Mouse (Mus musculus) hindbrain, embryonic 10.5 days (tissue): Measurements from ENCODE around the gene Edc4. TPM values are rescaled to one million over a fixed set of nuclear protein-coding genes. Genes with fewer than 3 reads are reported as not detected.

Source experiments
- DNase-seq: peaks from one replicate; pipeline ENCODE4 v3.0.0-alpha.2; 2017; ENCODE audit warnings: low spot score
- H3K27ac ChIP-seq: fragments of 300-500 bp; sonication (generic); 2 replicates; pipeline ENCODE4 v1.5.1; 2016; ENCODE audit warnings: mild to moderate bottlenecking, moderate library complexity
- H3K27me3 ChIP-seq: fragments of 300-500 bp; sonication (generic); 2 replicates; pipeline ENCODE4 v1.6.1; 2016; ENCODE audit warnings: mild to moderate bottlenecking; ENCODE audit not compliant: poor library complexity, insufficient read depth, severe bottlenecking
- H3K36me3 ChIP-seq: fragments of 300-500 bp; sonication (generic); 2 replicates; pipeline ENCODE4 v1.6.1; 2016; ENCODE audit warnings: mild to moderate bottlenecking, moderate library complexity
- H3K4me1 ChIP-seq: fragments of 300-500 bp; sonication (generic); replicated peaks from 2 replicates; pipeline ENCODE4 v1.6.1; 2016; ENCODE audit warnings: mild to moderate bottlenecking
- H3K4me3 ChIP-seq: fragments of 300-500 bp; sonication (generic); 2 replicates; pipeline ENCODE4 v1.5.1; 2016; ENCODE audit warnings: mild to moderate bottlenecking, moderate library complexity
- H3K9me3 ChIP-seq: fragments of 300-500 bp; sonication (generic); 2 replicates; pipeline ENCODE4 v1.6.1; 2016; ENCODE audit warnings: mild to moderate bottlenecking, moderate library complexity
- WGBS: fragments of 180-500 bp; shearing (Covaris S2); methylation state at CpG from one replicate; pipeline ENCODE4 v1.1.7; 2016; 5-methylcytosine and 5-hydroxymethylcytosine counted together
- polyA plus RNA-seq: library from polyadenylated mRNA; unstranded; fragments of >200 nt; fragmentation: Nextera tagmentation; extraction: Ambion mirVana; gene quantifications from 2 replicates; pipeline ENCODE4 v1.2.1, GENCODE M21; 2016

Edc4 gene
- polyA plus RNA-seq, 1 experiment from 2014 or later = 75.8 TPM

DNA sequence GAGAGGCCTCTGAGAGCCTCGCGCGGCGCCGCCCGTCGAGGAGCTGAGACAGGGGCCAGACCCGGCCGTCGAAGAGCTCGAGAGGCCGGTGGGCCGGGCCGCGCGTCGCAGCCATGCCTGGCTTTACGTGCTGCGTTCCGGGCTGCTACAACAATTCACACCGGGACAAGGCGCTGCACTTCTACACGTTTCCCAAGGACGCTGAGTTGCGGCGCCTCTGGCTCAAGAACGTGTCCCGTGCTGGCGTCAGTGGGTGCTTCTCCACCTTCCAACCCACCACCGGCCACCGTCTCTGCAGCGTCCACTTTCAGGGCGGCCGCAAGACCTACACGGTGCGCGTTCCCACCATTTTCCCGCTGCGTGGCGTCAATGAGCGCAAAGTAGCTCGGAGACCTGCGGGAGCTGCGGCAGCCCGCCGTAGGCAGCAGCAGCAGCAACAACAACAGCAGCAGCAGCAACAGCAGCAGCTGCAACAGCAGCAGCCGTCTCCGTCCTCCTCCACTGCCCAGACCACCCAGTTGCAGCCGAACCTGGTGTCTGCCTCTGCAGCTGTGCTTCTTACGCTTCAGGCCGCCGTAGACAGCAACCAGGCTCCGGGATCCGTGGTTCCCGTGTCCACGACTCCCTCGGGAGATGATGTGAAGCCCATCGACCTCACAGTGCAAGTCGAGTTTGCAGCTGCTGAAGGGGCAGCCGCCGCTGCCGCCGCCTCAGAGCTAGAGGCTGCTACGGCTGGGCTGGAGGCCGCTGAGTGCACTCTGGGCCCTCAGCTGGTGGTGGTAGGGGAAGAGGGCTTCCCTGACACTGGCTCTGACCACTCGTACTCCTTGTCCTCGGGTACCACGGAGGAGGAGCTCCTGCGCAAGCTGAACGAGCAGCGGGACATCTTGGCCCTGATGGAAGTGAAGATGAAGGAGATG lies 25.2 kb upstream of the Edc4 start:
- WGBS = under 1% methylated on average over 71 of the region's 71 CpGs
- no peak for DNase-seq
- H3K4me1 ChIP-seq = peaks cover 66% of the 10 kb centered on the region

DNA sequence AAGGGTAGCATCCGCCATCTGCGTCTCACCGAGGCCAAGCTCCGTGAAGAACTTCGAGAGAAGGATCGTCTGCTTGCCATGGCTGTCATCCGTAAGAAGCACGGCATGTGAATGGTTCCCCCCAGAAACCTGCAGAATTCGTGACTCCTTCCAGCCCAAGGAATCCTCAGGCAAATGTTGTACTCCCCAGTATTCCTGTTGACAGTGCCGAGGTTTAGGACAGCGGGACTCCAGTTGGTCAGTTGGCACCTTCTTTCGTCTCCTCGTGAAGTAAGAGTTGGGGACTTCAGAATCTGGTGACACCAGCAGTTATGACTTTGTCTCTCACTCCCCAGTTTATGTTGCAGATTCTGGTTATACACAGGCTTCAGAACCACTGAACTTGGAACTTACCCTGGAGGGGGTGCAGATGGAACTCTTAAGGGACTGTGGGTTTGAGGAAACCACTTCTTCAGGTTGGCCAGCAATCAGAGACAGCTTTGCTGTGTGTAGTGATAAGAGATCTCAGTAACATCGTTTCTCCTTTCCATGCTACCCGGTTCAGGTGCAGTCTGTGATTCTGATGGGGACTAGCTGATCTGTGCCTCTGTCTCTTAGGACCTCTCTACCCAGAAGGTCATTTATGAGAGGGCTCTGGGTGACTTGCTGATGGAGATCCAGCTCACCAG lies 24.4 kb upstream of the Edc4 start:
- WGBS = 23% methylated on average over 15 of the region's 15 CpGs
- no peak for DNase-seq
- Histone ChIP-seq H3K27ac (peak overlapping the region; percentile 96), H3K9me3 (no peaks in the 10 kb centered on the region), H3K27me3 (no peaks in the 10 kb centered on the region), H3K4me3 (peak overlapping the region; percentile 78), H3K36me3 (peaks cover 19% of the 10 kb centered on the region), H3K4me1 (peaks cover 63% of the 10 kb centered on the region)

More for the DNA sequence above, 25.2 kb upstream of the Edc4 start:
- no peaks in the 10 kb centered on the region for H3K9me3 ChIP-seq
- peak overlapping the region; percentile 96 for H3K27ac ChIP-seq
- H3K4me3 ChIP-seq = peak overlapping the region; percentile 78
- no peaks in the 10 kb centered on the region for H3K27me3 ChIP-seq
- peaks cover 19% of the 10 kb centered on the region for H3K36me3 ChIP-seq

DNA sequence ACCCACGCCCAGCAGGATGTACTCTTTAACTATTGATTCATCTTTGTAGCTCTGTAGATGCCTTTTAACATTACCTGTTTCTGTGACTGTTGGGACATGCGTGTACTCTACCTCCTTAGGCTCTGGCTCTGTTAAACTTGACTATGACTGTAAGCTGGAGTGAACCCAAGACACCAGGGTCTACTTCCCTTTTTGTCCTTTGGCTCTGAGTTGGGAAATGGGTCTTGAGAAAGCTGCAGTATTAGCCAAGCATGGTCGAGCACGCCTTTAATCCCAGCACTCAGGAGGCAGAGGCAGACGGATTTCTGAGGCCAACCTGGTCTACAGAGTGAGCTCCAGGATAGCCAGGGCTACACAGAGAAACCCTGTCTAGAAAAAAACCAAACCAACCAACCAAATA lies 22.2 kb upstream of the Edc4 start:
- Histone ChIP-seq H3K9me3 (no peaks in the 10 kb centered on the region), H3K27ac (no peak overlapping the region), H3K4me3 (peak overlapping the region; percentile 6; the same call in 1 of the 2 replicates), H3K36me3 (peaks cover 24% of the 10 kb centered on the region), H3K27me3 (no peaks in the 10 kb centered on the region), H3K4me1 (peaks cover 79% of the 10 kb centered on the region)
- 88% methylated on average over 5 of the region's 5 CpGs for WGBS
- no peak for DNase-seq

GRCm38 (mm10) chr8:105859314-105859713 lies 21.4 kb upstream of the Edc4 start:
- H3K4me1 ChIP-seq = peaks cover 84% of the 10 kb centered on the region
- H3K27me3 ChIP-seq = no peaks in the 10 kb centered on the region
- no peaks in the 10 kb centered on the region for H3K9me3 ChIP-seq
- no peak for DNase-seq
- H3K36me3 ChIP-seq = peaks cover 33% of the 10 kb centered on the region
- peak overlapping the region; percentile 98; the same call in 1 of the 2 replicates for H3K27ac ChIP-seq
- 88% methylated on average over 5 of the region's 5 CpGs for WGBS
- peak overlapping the region; percentile 76; the same call in 1 of the 2 replicates for H3K4me3 ChIP-seq

- Histone ChIP-seq H3K4me3 (peak within 1 kb of the TSS; percentile 76), H3K36me3 (peaks cover 41% of the 10 kb centered on the region), H3K4me1 (peaks cover 78% of the 10 kb centered on the region), H3K27me3 (no peaks in the 10 kb centered on the region), H3K27ac (peak within 1 kb of the TSS; percentile 98), H3K9me3 (no peaks in the 10 kb centered on the region)
- DNase-seq = peak; percentile 98
- 1% methylated on average over 59 of the region's 59 CpGs for whole genome bisulfite sequencing
Observed at GRCm38 (mm10) chr8:105860143-105860981, 20.3 kb upstream of the Edc4 start, which contains the start of gene Nutf2. Gene Nutf2 (plus strand): TSS chr8:105860580.

DNA sequence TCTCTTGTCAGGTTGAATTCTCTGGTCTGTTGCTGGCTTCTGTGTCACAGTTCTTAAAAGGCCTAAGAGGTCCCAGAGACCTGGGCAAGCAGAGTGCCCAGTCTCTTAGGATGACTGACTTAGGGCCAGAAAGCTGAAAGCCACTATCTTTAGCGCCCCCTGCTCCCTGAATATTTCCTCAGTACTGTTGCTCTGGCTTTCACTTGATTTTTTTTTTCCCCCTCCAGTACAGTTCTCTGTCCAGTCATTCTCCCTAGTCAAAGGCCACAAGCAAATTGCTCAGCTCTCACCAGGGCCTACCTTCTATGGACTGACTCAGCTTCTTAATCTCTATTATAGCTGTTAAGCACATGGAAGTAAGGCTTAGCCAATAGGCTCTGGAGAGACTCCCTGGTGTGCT lies 18.7 kb upstream of the Edc4 start:
- Histone ChIP-seq H3K4me1 (peaks cover 62% of the 10 kb centered on the region), H3K9me3 (no peaks in the 10 kb centered on the region), H3K4me3 (peak overlapping the region; percentile 76), H3K27me3 (no peaks in the 10 kb centered on the region), H3K36me3 (peaks cover 57% of the 10 kb centered on the region), H3K27ac (peak overlapping the region; percentile 98; the same call in 1 of the 2 replicates)
- 7% methylated on average over 1 of the region's 1 CpGs for WGBS
- no peak for DNase-seq

DNA sequence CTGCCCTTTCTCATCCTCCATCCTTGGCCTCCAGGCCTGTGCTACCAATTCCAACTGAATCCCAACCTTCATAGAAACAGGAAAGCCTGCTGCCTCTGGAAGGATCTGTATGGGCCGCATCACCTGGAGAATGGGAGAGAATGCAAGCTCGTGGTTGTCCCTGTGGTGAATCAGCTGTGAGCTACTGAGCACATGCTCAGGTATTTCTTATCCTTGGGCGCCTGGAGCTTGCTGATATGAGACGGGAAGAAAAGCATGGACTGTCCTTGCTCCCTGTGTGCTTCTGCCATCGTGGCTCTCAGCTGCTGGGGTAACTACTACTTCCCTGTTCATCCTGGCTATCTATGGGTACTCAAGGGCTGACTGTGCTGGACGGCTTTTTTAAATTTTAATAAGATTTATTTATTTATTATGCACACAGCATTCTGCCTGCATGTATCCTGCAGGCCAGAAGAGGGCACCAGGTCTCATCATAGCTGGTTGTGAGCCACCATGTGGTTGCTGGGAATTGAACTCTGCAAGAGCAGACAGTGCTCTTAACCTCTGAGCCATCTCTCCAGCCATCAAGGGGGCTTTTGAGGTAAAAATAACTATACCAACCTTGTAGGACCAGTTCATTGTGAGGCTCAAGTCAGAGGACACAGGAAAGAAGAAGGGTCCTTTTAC lies 14.2 kb upstream of the Edc4 start:
- Histone ChIP-seq H3K27ac (no peak overlapping the region), H3K36me3 (peaks cover 82% of the 10 kb centered on the region)
- WGBS = 88% methylated on average over 6 of the region's 6 CpGs

GRCm38 (mm10) chr8:105874301-105874700 lies 6.4 kb upstream of the Edc4 start:
- DNase-seq = no peak
- WGBS = 89% methylated on average over 6 of the region's 6 CpGs
- H3K36me3 ChIP-seq = peaks cover 94% of the 10 kb centered on the region

More for the DNA sequence above, 14.2 kb upstream of the Edc4 start:
- Histone ChIP-seq H3K27me3 (no peaks in the 10 kb centered on the region), H3K4me1 (peaks cover 20% of the 10 kb centered on the region), H3K4me3 (no peak overlapping the region), H3K9me3 (no peaks in the 10 kb centered on the region)
- no peak for DNase-seq

DNA sequence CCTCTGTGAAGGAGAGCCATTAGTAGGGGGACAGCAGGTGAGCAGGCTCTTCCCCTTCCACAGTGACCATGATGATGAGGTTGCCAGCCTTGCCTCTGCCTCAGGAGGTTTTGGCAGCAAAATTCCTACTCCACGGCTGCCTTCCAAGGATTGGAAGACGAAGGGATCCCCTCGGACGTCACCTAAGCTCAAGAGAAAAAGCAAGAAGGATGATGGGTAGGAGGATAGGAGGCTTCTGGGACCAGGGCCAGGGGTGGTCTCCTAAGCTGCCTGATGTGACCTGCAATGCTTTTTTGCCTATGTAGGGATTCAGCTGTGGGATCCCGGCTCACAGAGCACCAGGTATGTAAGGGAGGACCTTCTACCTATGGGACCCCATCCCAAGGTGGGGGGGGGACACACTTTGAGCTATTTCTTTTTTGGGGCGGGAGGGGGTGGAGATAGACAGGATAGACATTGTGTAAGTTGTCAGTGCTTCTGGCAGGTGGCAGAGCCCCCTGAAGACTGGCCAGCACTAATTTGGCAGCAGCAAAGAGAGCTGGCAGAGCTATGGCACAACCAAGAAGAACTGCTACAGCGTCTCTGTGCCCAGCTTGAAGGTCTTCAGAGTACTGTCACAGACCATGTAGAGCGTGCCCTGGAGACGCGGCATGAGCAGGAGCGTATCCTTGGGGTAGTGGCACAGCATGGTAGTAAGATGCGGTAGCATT lies 9.2 kb downstream of the Edc4 start:
- peaks cover 13% of the 10 kb centered on the region for H3K4me1 ChIP-seq
- H3K27me3 ChIP-seq = no peaks in the 10 kb centered on the region
- no peaks in the 10 kb centered on the region for H3K9me3 ChIP-seq
- H3K36me3 ChIP-seq = peaks cover 90% of the 10 kb centered on the region
- no peak overlapping the region for H3K27ac ChIP-seq
- DNase-seq = no peak
- WGBS = 91% methylated on average over 12 of the region's 12 CpGs
- no peak overlapping the region for H3K4me3 ChIP-seq

More at GRCm38 (mm10) chr8:105874301-105874700, 6.4 kb upstream of the Edc4 start:
- Histone ChIP-seq H3K9me3 (no peaks in the 10 kb centered on the region), H3K27me3 (no peaks in the 10 kb centered on the region), H3K4me3 (no peak overlapping the region), H3K27ac (no peak overlapping the region), H3K4me1 (no peaks in the 10 kb centered on the region)

DNA sequence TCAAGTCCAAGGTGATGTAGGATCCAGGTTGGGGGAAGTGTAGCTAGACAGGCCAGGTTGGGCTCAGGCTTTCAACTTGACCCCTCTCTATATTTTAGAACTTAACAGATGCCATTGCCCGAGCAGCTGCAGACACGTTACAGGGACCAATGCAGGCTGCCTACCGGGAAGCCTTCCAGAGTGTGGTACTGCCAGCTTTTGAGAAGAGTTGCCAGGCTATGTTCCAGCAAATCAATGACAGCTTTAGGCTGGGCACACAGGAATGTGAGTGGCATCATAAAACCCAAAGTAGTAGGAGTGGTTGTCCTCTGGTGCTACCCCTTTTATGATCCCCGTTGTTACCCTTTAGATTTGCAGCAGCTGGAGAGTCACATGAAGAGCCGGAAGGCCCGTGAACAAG lies 10.2 kb downstream of the Edc4 start:
- Histone ChIP-seq H3K36me3 (peaks cover 87% of the 10 kb centered on the region), H3K27ac (no peak overlapping the region), H3K27me3 (no peaks in the 10 kb centered on the region), H3K4me1 (peaks cover 13% of the 10 kb centered on the region), H3K9me3 (no peaks in the 10 kb centered on the region), H3K4me3 (no peak overlapping the region)
- DNase-seq = no peak
- 95% methylated on average over 6 of the region's 6 CpGs for WGBS

DNA sequence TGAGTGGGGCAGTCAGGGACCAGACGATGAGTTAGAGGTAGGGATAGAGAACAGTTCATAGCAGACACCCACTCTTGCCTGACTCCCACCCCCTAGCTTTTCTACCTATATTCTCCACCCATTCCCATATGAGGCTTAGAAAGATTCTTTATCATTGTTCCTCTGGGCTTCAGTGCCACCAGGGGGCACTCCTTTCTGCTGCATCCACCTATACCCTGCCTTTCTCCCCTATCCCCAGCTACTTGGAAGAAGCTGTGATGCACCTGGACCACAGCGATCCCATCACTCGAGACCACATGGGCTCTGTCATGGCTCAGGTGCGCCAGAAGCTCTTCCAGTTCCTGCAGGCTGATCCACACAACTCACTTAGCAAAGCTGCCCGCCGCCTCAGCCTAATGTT lies 11.8 kb downstream of the Edc4 start:
- 90% methylated on average over 6 of the region's 6 CpGs for WGBS
- H3K4me1 ChIP-seq = peaks cover 13% of the 10 kb centered on the region
- DNase-seq = no peak

More for the DNA sequence above, 11.8 kb downstream of the Edc4 start:
- H3K27ac ChIP-seq = no peak overlapping the region
- H3K36me3 ChIP-seq = peaks cover 71% of the 10 kb centered on the region
- H3K27me3 ChIP-seq = no peaks in the 10 kb centered on the region
- no peak overlapping the region for H3K4me3 ChIP-seq
- no peaks in the 10 kb centered on the region for H3K9me3 ChIP-seq
